Mouse (Mus musculus) limb, embryonic 12.5 days (tissue): Measurements from ENCODE around the gene Lmf1. TPM values are rescaled to one million over a fixed set of nuclear protein-coding genes. Genes with fewer than 3 reads are reported as not detected.

ENCODE experiments used
- ATAC-seq: fragments of 200-750 bp; cut with Nextera tagmentation; 2 replicates; pipeline ENCODE4 v1.8.0; 2017; ENCODE audit warnings: low read depth, moderate TSS enrichment; ENCODE audit not compliant: insufficient number of reproducible peaks, insufficient read depth, low FRiP score, low TSS enrichment
- H3K27ac ChIP-seq: fragments of 300-500 bp; sonication (generic); 2 replicates; pipeline ENCODE4 v1.5.1; 2016; ENCODE audit warnings: mild to moderate bottlenecking, moderate library complexity
- H3K27me3 ChIP-seq: fragments of 300-500 bp; sonication (generic); 2 replicates; pipeline ENCODE4 v1.6.1; 2016; ENCODE audit warnings: mild to moderate bottlenecking, moderate library complexity
- H3K36me3 ChIP-seq: fragments of 300-500 bp; sonication (generic); 2 replicates; pipeline ENCODE4 v1.6.1; 2016; ENCODE audit warnings: mild to moderate bottlenecking, moderate library complexity
- H3K4me1 ChIP-seq: fragments of 300-500 bp; sonication (generic); replicated peaks from 2 replicates; pipeline ENCODE4 v1.6.1; 2016
- H3K4me2 ChIP-seq: fragments of 300-500 bp; sonication (generic); 2 replicates; pipeline ENCODE4 v1.6.1; 2016; ENCODE audit warnings: mild to moderate bottlenecking, moderate library complexity
- H3K4me3 ChIP-seq: fragments of 300-500 bp; sonication (generic); replicated peaks from 2 replicates; pipeline ENCODE4 v1.5.1; 2016; ENCODE audit warnings: mild to moderate bottlenecking
- H3K9ac ChIP-seq: fragments of 300-500 bp; sonication (generic); replicated peaks from 2 replicates; pipeline ENCODE4 v1.6.1; 2016; ENCODE audit warnings: mild to moderate bottlenecking, moderate library complexity
- H3K9me3 ChIP-seq: fragments of 300-500 bp; sonication (generic); 2 replicates; pipeline ENCODE4 v1.6.1; 2016; ENCODE audit warnings: mild to moderate bottlenecking, moderate library complexity
- WGBS: fragments of 180-500 bp; shearing (Covaris S2); methylation state at CpG from one replicate; pipeline ENCODE4 v1.1.7; 2016; 5-methylcytosine and 5-hydroxymethylcytosine counted together
- polyA plus RNA-seq: library from polyadenylated mRNA; unstranded; fragments of >200 nt; fragmentation: Nextera tagmentation; extraction: Ambion mirVana; gene quantifications from 2 replicates; pipeline ENCODE4 v1.2.1, GENCODE M21; 2016

The Lmf1 gene
- polyA plus RNA-seq, 1 experiment from 2014 or later = 28.9 TPM

DNA sequence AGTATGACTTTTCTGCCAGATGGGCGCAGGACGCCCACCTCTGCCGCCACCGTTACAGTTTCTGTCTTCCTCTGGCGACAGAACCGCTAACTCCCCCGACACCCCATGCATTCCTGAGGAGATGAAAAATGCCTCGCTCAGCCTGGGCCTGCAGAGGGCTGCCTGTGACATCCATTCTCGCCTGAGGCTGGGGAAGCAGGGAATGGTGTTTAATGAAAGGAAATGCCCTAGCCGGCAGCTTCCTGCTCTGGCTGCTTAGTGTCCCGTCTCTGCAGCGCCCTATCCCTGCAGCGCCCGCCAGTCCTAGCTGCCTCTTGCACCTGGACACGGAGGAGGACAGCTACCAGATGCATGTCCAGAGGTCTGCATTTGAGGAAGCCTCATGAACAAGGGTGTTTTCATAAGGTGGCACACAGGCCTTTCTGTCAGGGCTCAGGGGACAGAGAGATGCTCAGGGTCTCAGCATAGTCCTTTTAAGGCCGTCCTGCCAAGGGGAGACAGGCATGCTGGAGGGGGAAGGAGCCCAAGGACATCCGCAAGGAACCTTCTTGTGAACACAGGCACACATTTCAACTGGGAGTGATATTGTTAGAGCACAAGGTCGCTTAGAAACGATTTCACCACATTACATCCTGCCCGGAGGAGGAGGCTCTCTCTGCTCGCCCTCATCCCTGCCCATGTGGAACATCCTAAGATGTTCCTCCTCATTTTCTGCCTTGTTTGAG is 22.1 kb upstream of the Lmf1 start:
- peak overlapping the region; percentile 79 for H3K27ac ChIP-seq
- ATAC-seq = peak; percentile 53; the same call in 1 of the 2 replicates
- no peaks in the 10 kb centered on the region for H3K27me3 ChIP-seq
- WGBS = 9% methylated on average over 21 of the region's 21 CpGs
- peak overlapping the region; percentile 31 for H3K4me3 ChIP-seq
- peak overlapping the region; percentile 67 for H3K4me2 ChIP-seq
- peak overlapping the region; percentile 57 for H3K9ac ChIP-seq
- H3K36me3 ChIP-seq = no peaks in the 10 kb centered on the region
- H3K4me1 ChIP-seq = peaks cover 46% of the 10 kb centered on the region
- H3K9me3 ChIP-seq = no peaks in the 10 kb centered on the region

DNA sequence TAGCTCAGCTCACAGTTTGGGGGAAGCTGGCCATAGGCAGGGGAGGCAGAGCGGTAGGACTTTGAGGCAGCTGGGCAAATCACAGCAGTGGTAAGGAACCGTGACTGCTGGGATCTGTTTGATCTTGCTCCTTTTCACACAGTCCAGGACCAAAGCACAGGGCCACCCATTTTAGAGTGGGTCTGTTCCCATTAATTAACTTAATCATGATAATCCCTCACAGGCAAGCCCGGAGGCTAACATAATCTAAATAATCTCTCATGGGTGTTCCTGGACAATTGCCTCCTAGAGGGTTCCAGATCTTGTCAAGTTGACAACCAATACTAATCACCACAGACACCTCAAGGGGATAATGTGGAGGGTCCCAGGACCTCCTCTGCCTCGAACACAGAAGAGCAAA is 19.3 kb upstream of the Lmf1 start:
- H3K36me3 ChIP-seq = no peaks in the 10 kb centered on the region
- 45% methylated on average over 4 of the region's 4 CpGs for WGBS
- H3K4me2 ChIP-seq = no peak overlapping the region
- no peaks in the 10 kb centered on the region for H3K9me3 ChIP-seq
- H3K27ac ChIP-seq = no peak overlapping the region
- peaks cover 46% of the 10 kb centered on the region for H3K4me1 ChIP-seq
- no peak overlapping the region for H3K9ac ChIP-seq
- H3K4me3 ChIP-seq = no peak overlapping the region
- no peak for ATAC-seq
- no peaks in the 10 kb centered on the region for H3K27me3 ChIP-seq

DNA sequence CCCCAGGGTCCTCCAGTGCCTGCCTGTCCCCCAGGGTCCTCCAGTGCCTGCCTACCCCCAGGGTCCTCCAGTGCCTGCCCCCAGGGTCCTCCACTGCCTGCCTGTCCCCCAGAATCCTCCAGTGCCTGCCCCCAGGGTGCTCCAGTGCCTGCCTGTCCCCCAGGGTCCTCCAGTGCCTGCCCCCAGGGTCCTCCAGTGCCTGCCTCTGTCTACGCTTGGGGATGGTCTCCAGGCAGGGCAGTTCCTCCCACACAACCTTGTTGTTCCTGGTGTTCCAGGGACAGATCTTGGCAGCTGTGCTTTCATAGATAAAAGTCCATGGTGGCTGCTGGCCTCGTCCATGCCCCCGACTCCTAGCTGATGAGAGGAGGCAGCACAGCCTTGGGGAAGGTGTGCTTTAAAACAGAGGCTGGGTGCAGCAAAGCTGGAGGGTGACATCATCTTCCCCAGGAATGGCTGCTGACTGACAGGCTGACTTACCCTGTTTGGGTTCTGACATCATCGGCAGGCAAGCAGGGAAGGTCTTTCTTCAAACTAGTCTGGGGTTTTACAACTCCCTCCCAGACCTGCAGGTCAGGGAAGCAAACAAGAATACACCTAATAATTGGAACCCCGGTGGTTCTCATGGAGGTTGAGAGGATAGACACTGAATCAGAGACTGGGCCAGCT is 18.2 kb upstream of the Lmf1 start:
- no peaks in the 10 kb centered on the region for H3K9me3 ChIP-seq
- no peaks in the 10 kb centered on the region for H3K36me3 ChIP-seq
- no peak for ATAC-seq
- no peak overlapping the region for H3K4me2 ChIP-seq
- no peaks in the 10 kb centered on the region for H3K27me3 ChIP-seq
- H3K9ac ChIP-seq = no peak overlapping the region; the same call in 1 of the 2 replicates
- H3K4me1 ChIP-seq = peaks cover 45% of the 10 kb centered on the region
- no peak overlapping the region for H3K4me3 ChIP-seq
- H3K27ac ChIP-seq = peak overlapping the region; percentile 14; the same call in 1 of the 2 replicates
- WGBS = 61% methylated on average over 5 of the region's 5 CpGs

DNA sequence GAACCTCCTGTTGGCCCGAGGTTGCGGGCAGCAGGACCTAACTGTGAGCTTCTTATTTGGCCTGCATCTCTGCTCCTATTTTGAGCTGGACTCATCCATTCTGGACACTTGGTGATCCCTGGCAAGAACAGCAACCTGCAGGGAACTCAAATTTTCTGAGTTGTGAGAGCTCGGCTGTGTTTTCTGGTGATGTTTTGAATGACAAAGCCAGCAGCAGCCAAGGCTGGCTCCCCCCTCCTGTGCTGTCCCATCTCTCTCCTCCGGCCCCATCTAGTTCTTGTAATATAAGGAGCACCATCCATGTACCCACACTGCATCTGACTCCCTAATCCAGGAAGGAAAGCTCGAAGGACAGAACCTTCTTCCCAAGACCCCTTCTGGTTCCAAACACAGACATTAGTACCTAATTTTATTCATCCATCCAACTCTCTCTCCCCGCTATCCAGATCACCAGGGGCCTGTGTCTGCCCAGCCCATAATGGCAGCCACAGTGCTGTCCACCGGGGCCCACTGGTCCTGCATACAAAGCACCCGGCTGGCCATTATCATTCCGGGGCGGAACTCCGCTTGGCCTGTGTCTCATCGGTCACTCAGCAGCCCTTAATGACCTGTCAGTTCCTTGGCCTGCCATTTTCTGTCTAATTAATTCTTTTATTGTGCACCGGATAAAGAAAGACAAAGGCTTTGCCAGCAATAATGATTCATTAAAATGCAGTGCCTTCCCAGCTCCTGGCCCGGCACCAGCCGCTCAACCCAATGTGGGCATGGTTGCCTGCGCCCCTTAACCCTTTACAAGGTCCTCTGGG is 17.5 kb upstream of the Lmf1 start:
- H3K27ac ChIP-seq = no peak overlapping the region

DNA sequence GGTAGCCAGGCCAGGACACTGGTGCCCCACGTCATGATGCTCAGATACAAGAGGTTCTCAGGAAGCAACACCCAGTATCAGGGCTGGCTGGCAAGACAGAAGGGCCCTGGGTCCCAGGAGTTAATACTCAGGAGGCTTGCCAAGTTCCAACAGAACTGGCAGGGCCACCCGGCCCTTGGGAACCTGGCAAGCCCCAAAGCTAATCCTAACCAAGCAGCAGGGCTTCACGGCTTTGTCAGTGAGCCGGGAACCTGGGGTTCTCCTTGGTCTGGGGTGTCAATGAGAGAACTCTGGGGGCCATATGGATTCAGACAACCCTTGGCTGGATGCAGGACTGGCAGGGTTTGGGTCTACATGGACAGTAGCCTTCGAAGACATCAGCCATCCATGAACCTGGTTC is 14.4 kb upstream of the Lmf1 start:
- 88% methylated on average over 5 of the region's 5 CpGs for WGBS
- Histone ChIP-seq H3K27ac (no peak overlapping the region), H3K9ac (no peak overlapping the region), H3K27me3 (peaks cover 26% of the 10 kb centered on the region), H3K36me3 (peaks cover 9% of the 10 kb centered on the region; the same call in 1 of the 2 replicates), H3K4me2 (no peak overlapping the region), H3K4me3 (no peak overlapping the region), H3K9me3 (no peaks in the 10 kb centered on the region), H3K4me1 (peaks cover 45% of the 10 kb centered on the region)
- ATAC-seq = no peak

More for the DNA sequence above, 17.5 kb upstream of the Lmf1 start:
- H3K4me1 ChIP-seq = peaks cover 38% of the 10 kb centered on the region
- no peaks in the 10 kb centered on the region for H3K36me3 ChIP-seq
- no peak overlapping the region for H3K4me3 ChIP-seq
- H3K27me3 ChIP-seq = no peaks in the 10 kb centered on the region
- whole genome bisulfite sequencing = 69% methylated on average over 16 of the region's 16 CpGs
- H3K9ac ChIP-seq = no peak overlapping the region
- no peaks in the 10 kb centered on the region for H3K9me3 ChIP-seq
- no peak overlapping the region for H3K4me2 ChIP-seq
- no peak for ATAC-seq

DNA sequence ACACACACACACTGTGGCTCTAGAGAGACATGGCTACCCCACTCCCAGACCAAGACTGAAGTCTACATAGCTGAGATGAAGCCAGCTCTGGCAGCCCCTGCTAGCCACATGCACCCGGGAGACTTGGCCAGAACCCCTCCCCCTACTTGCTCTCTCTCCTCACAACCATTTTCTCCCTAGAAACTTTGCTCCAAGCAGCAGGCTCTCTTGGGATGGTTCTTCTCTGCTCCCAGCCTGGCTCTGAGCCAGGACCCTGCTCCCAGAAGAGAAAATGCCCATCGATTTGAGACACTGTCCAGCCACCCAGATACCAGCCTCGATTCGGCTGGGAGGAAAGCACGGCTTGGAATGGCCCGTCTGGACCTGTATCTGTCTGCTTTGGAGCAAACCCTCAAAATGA is 13.6 kb upstream of the Lmf1 start:
- no peak overlapping the region for H3K9ac ChIP-seq
- 28% methylated on average over 6 of the region's 6 CpGs for WGBS
- peaks cover 9% of the 10 kb centered on the region; the same call in 1 of the 2 replicates for H3K36me3 ChIP-seq
- H3K4me3 ChIP-seq = no peak overlapping the region
- H3K27ac ChIP-seq = peak overlapping the region; percentile 56; the same call in 1 of the 2 replicates
- ATAC-seq = no peak
- H3K27me3 ChIP-seq = peaks cover 33% of the 10 kb centered on the region
- peaks cover 52% of the 10 kb centered on the region for H3K4me1 ChIP-seq
- H3K9me3 ChIP-seq = no peaks in the 10 kb centered on the region
- peak overlapping the region; percentile 8; the same call in 1 of the 2 replicates for H3K4me2 ChIP-seq

DNA sequence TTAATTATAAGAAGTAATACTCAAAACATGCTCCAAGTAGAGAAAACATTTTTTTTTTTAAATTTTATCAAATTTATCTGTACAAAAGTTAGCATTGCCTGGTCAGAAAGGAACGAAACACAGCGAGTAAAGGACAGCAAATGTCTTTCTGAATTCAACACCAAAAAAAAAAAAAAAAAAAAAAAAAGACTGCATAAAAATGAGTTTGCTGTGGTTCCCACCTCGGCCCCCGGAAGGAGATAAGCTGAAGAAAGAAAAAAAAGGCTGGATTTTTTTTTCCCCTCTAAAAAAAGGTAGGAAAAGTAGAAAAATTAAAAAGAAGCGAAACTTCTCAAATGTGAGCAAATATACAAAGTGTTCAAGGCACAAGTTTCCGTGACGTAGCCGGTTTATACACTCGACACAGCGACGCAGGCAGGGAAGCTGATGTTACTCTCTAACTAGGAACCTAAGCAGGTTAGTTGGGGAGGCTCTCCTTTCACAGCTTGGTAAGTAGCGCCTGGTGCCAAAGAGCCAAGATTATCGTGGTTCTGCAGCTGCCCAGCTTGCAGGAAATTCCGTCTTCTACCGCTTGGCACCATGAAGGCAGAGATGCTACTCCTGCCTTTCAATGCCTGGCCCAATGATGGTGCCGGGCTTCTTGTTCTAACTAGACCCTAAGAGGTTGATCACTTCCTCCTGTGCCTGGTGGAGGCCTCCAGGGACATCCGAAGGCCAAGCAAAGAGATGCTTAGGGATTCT is 12.9 kb upstream of the Lmf1 start:
- Histone ChIP-seq H3K4me2 (0 out of 2 replicates have a peak overlapping the region, but pooled peaks have one; percentile 8), H3K27ac (no peak overlapping the region), H3K36me3 (peaks cover 9% of the 10 kb centered on the region; the same call in 1 of the 2 replicates), H3K4me3 (no peak overlapping the region), H3K4me1 (peaks cover 51% of the 10 kb centered on the region), H3K9ac (no peak overlapping the region), H3K27me3 (peaks cover 36% of the 10 kb centered on the region), H3K9me3 (no peaks in the 10 kb centered on the region)
- 78% methylated on average over 17 of the region's 17 CpGs for WGBS
- no peak for ATAC-seq

DNA sequence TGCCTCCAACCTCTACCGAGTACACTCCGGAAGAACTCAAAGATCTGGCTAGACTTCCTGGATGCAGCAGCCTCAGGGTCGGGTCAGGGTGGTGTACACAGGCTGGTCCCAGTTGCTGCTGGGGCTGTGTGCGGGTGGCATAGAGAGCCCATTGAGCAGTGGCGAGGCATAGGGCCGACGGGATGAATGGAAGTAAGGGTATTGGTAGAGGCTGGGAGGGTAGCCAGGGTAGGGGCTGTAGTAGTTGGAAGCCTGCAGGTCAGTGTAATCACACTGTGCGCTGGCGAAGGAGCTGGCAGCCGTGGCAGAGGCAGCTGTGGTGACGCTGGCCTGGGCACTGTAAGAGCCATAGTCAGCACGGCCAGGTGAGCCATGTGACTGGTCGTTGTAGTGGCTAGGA is 11.6 kb upstream of the Lmf1 start:
- no peak overlapping the region for H3K9ac ChIP-seq
- no peak for ATAC-seq
- peaks cover 50% of the 10 kb centered on the region for H3K4me1 ChIP-seq
- H3K27ac ChIP-seq = peak overlapping the region; percentile 29; the same call in 1 of the 2 replicates
- no peak overlapping the region for H3K4me3 ChIP-seq
- peaks cover 47% of the 10 kb centered on the region for H3K27me3 ChIP-seq
- peaks cover 9% of the 10 kb centered on the region; the same call in 1 of the 2 replicates for H3K36me3 ChIP-seq
- H3K4me2 ChIP-seq = peak overlapping the region; percentile 98; the same call in 1 of the 2 replicates
- no peaks in the 10 kb centered on the region for H3K9me3 ChIP-seq
- WGBS = 84% methylated on average over 13 of the region's 13 CpGs

DNA sequence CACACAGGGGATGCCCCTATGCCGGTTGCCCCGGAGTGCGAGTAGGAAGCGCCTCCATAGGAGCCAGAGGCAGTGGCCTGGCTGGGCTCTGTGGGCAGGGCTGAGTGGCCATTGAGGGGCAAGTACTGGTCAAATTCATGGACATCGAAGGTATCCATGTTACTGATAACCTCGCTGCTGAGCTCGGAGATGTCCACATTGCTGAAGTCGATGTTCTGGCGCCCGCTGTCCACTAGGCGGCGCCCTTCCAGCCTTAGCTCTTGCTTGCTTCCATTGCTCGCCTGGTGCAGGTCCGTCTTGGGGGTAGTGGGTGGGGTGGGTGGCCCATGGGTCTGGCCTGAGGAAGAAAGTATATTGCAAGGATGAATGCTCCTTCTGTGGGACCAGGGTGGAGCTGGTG is 11.1 kb upstream of the Lmf1 start:
- Histone ChIP-seq H3K9ac (no peak overlapping the region), H3K4me1 (peaks cover 50% of the 10 kb centered on the region), H3K36me3 (peaks cover 9% of the 10 kb centered on the region; the same call in 1 of the 2 replicates), H3K27ac (peak overlapping the region; percentile 29; the same call in 1 of the 2 replicates), H3K27me3 (peaks cover 52% of the 10 kb centered on the region), H3K4me3 (no peak overlapping the region), H3K9me3 (no peaks in the 10 kb centered on the region), H3K4me2 (peak overlapping the region; percentile 98)
- WGBS = 24% methylated on average over 14 of the region's 14 CpGs
- no peak for ATAC-seq

DNA sequence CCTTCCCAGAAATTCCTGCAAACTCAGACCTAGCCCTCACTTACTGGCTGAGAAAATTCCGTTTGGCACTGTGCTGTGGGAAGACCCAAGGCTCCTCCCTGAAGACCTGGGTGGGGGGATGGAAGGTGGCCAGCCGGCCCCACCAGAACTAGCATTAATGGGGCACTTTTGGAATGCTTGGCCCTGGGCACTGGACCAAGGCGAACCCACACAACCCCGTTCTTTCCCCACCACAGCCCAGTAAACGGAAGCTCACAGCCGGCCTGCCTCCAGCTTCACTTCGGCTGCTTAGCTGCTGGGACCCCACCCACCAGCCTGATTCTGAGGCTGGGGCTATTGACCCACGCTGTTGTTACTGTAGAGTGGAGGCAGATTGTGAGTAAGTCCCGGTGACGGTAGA is 10.7 kb upstream of the Lmf1 start:
- Histone ChIP-seq H3K4me1 (peaks cover 50% of the 10 kb centered on the region), H3K36me3 (peaks cover 9% of the 10 kb centered on the region; the same call in 1 of the 2 replicates), H3K9me3 (no peaks in the 10 kb centered on the region), H3K4me3 (peak overlapping the region; percentile 5; the same call in 1 of the 2 replicates), H3K27ac (no peak overlapping the region), H3K4me2 (peak overlapping the region; percentile 98), H3K9ac (no peak overlapping the region), H3K27me3 (peaks cover 56% of the 10 kb centered on the region)
- ATAC-seq = no peak
- WGBS = 43% methylated on average over 10 of the region's 10 CpGs
